Mouse (Mus musculus): ENCODE results near the gene Ifit2. TPM values are rescaled to one million over a fixed set of nuclear protein-coding genes. Genes with fewer than 3 reads are reported as not detected.
"Not testable (repeated sequence)": the region's sequence is repeated elsewhere in the genome, so short reads cannot be mapped to it uniquely, and the experiment has no call there.

Ifit2 gene
- polyA plus RNA-seq, 1 experiment: 0.05 TPM

- Histone ChIP-seq H3K36me3 (ENCODE audit: control insufficient read depth, insufficient read depth, low read length) (no peaks in the 10 kb centered on the region), H3K27ac (ENCODE audit: control insufficient read depth, insufficient read depth, low read depth, low read length) (no peak overlapping the region), H3K27me3 (ENCODE audit: control insufficient read depth, insufficient read depth, low read length) (no peaks in the 10 kb centered on the region), H3K4me3 (ENCODE audit: control insufficient read depth, low read depth, low read length) (no peak overlapping the region), H3K4me1 (ENCODE audit: control insufficient read depth, insufficient read depth, low read length) (peaks cover 2% of the 10 kb centered on the region; the same call in 1 of the 2 replicates)
- TF ChIP-seq POLR2A (IDR thresholded peaks at IDR 0.05; ENCODE audit: control insufficient read depth, low read depth, low read length) (no peak), CTCF (IDR thresholded peaks at IDR 0.05; ENCODE audit: control insufficient read depth, insufficient read depth, insufficient replicate concordance, low read depth, low read length) (no peak)
These were observed 15.8 kb downstream of the Ifit2 start for GRCm38 (mm10) chr19:34566178-34566784.

- no peak overlapping the region for H3K4me3 ChIP-seq (ENCODE audit: control insufficient read depth, low read depth, low read length)
- no peaks in the 10 kb centered on the region for H3K27me3 ChIP-seq (ENCODE audit: control insufficient read depth, insufficient read depth, low read length)
- peaks cover 2% of the 10 kb centered on the region; the same call in 1 of the 2 replicates for H3K4me1 ChIP-seq (ENCODE audit: control insufficient read depth, insufficient read depth, low read length)
- no peaks in the 10 kb centered on the region for H3K36me3 ChIP-seq (ENCODE audit: control insufficient read depth, insufficient read depth, low read length)
- no peak overlapping the region for H3K27ac ChIP-seq (ENCODE audit: control insufficient read depth, insufficient read depth, low read depth, low read length)
- TF ChIP-seq CTCF (IDR thresholded peaks at IDR 0.05; ENCODE audit: control insufficient read depth, insufficient read depth, insufficient replicate concordance, low read depth, low read length) (no peak), POLR2A (IDR thresholded peaks at IDR 0.05; ENCODE audit: control insufficient read depth, low read depth, low read length) (no peak)
These were observed 18.7 kb downstream of the Ifit2 start for GRCm38 (mm10) chr19:34568988-34569895.

GRCm38 (mm10) chr19:34569896-34570476, 19.5 kb downstream of the Ifit2 start:
- TF ChIP-seq POLR2A (IDR thresholded peaks at IDR 0.05; ENCODE audit: control insufficient read depth, low read depth, low read length): no peak
- no peak for TF ChIP-seq CTCF (IDR thresholded peaks at IDR 0.05; ENCODE audit: control insufficient read depth, insufficient read depth, insufficient replicate concordance, low read depth, low read length)
- Histone ChIP-seq H3K36me3 (ENCODE audit: control insufficient read depth, insufficient read depth, low read length) (no peaks in the 10 kb centered on the region), H3K27me3 (ENCODE audit: control insufficient read depth, insufficient read depth, low read length) (no peaks in the 10 kb centered on the region), H3K4me1 (ENCODE audit: control insufficient read depth, insufficient read depth, low read length) (peaks cover 2% of the 10 kb centered on the region; the same call in 1 of the 2 replicates), H3K4me3 (ENCODE audit: control insufficient read depth, low read depth, low read length) (no peak overlapping the region), H3K27ac (ENCODE audit: control insufficient read depth, insufficient read depth, low read depth, low read length) (no peak overlapping the region)

- H3K27me3 ChIP-seq (ENCODE audit: control insufficient read depth, insufficient read depth, low read length): no peaks in the 10 kb centered on the region
These were observed 20.6 kb downstream of the Ifit2 start for GRCm38 (mm10) chr19:34571080-34571479.

GRCm38 (mm10) chr19:34573650-34574049, 23.2 kb downstream of the Ifit2 start:
- no peaks in the 10 kb centered on the region for H3K4me1 ChIP-seq (ENCODE audit: control insufficient read depth, insufficient read depth, low read length)
- H3K27ac ChIP-seq (ENCODE audit: control insufficient read depth, insufficient read depth, low read depth, low read length): no peak overlapping the region
- TF ChIP-seq CTCF (IDR thresholded peaks at IDR 0.05; ENCODE audit: control insufficient read depth, insufficient read depth, insufficient replicate concordance, low read depth, low read length) (no peak), POLR2A (IDR thresholded peaks at IDR 0.05; ENCODE audit: control insufficient read depth, low read depth, low read length) (no peak)
- no peak overlapping the region for H3K4me3 ChIP-seq (ENCODE audit: control insufficient read depth, low read depth, low read length)
- no peaks in the 10 kb centered on the region for H3K36me3 ChIP-seq (ENCODE audit: control insufficient read depth, insufficient read depth, low read length)
- no peaks in the 10 kb centered on the region for H3K27me3 ChIP-seq (ENCODE audit: control insufficient read depth, insufficient read depth, low read length)

More at GRCm38 (mm10) chr19:34571080-34571479, 20.6 kb downstream of the Ifit2 start:
- TF ChIP-seq CTCF (IDR thresholded peaks at IDR 0.05; ENCODE audit: control insufficient read depth, insufficient read depth, insufficient replicate concordance, low read depth, low read length) (no peak), POLR2A (IDR thresholded peaks at IDR 0.05; ENCODE audit: control insufficient read depth, low read depth, low read length) (no peak)
- no peak overlapping the region for H3K4me3 ChIP-seq (ENCODE audit: control insufficient read depth, low read depth, low read length)
- peaks cover 2% of the 10 kb centered on the region; the same call in 1 of the 2 replicates for H3K4me1 ChIP-seq (ENCODE audit: control insufficient read depth, insufficient read depth, low read length)
- no peak overlapping the region for H3K27ac ChIP-seq (ENCODE audit: control insufficient read depth, insufficient read depth, low read depth, low read length)
- H3K36me3 ChIP-seq (ENCODE audit: control insufficient read depth, insufficient read depth, low read length): no peaks in the 10 kb centered on the region

GRCm38 (mm10) chr19:34577121-34577520, 26.6 kb downstream of the Ifit2 start:
- Histone ChIP-seq H3K36me3 (ENCODE audit: control insufficient read depth, insufficient read depth, low read length) (no peaks in the 10 kb centered on the region), H3K27me3 (ENCODE audit: control insufficient read depth, insufficient read depth, low read length) (no peaks in the 10 kb centered on the region), H3K27ac (ENCODE audit: control insufficient read depth, insufficient read depth, low read depth, low read length) (no peak overlapping the region), H3K4me1 (ENCODE audit: control insufficient read depth, insufficient read depth, low read length) (no peaks in the 10 kb centered on the region), H3K4me3 (ENCODE audit: control insufficient read depth, low read depth, low read length) (no peak overlapping the region)
- TF ChIP-seq CTCF (IDR thresholded peaks at IDR 0.05; ENCODE audit: control insufficient read depth, insufficient read depth, insufficient replicate concordance, low read depth, low read length) (no peak), POLR2A (IDR thresholded peaks at IDR 0.05; ENCODE audit: control insufficient read depth, low read depth, low read length) (no peak)

GRCm38 (mm10) chr19:34582696-34583095, 32.2 kb downstream of the Ifit2 start:
- H3K36me3 ChIP-seq (ENCODE audit: control insufficient read depth, insufficient read depth, low read length); H3K4me3 ChIP-seq (ENCODE audit: control insufficient read depth, low read depth, low read length); H3K27ac ChIP-seq (ENCODE audit: control insufficient read depth, insufficient read depth, low read depth, low read length); H3K27me3 ChIP-seq (ENCODE audit: control insufficient read depth, insufficient read depth, low read length); H3K4me1 ChIP-seq (ENCODE audit: control insufficient read depth, insufficient read depth, low read length): not testable (repeated sequence)

- not testable (repeated sequence) for H3K27me3 ChIP-seq (ENCODE audit: control insufficient read depth, insufficient read depth, low read length); H3K4me3 ChIP-seq (ENCODE audit: control insufficient read depth, low read depth, low read length); H3K36me3 ChIP-seq (ENCODE audit: control insufficient read depth, insufficient read depth, low read length); H3K4me1 ChIP-seq (ENCODE audit: control insufficient read depth, insufficient read depth, low read length); H3K27ac ChIP-seq (ENCODE audit: control insufficient read depth, insufficient read depth, low read depth, low read length)
These were observed 32.8 kb downstream of the Ifit2 start, which contains the start of gene Ifit3 for GRCm38 (mm10) chr19:34583126-34583766. TSS of gene Ifit3 (plus strand) at chr19:34583531.

- H3K4me1 ChIP-seq (ENCODE audit: control insufficient read depth, insufficient read depth, low read length); H3K27ac ChIP-seq (ENCODE audit: control insufficient read depth, insufficient read depth, low read depth, low read length); H3K36me3 ChIP-seq (ENCODE audit: control insufficient read depth, insufficient read depth, low read length); H3K27me3 ChIP-seq (ENCODE audit: control insufficient read depth, insufficient read depth, low read length); H3K4me3 ChIP-seq (ENCODE audit: control insufficient read depth, low read depth, low read length): not testable (repeated sequence)
These were observed 35.4 kb downstream of the Ifit2 start for GRCm38 (mm10) chr19:34585740-34586458.
